Mouse (Mus musculus): ENCODE data around the gene Tll1.

- TF ChIP-seq CTCF (IDR thresholded peaks at IDR 0.05; ENCODE audit: borderline replicate concordance, extremely low read depth, insufficient read depth, insufficient read length): no peak
- no peak for TF ChIP-seq POLR2A (IDR thresholded peaks at IDR 0.05; ENCODE audit: borderline replicate concordance, extremely low read depth, insufficient read depth, insufficient read length, poor library complexity, severe bottlenecking)
These were observed 183.0 kb downstream of the Tll1 start for GRCm38 (mm10) chr8:64023027-64023426.

Data from brain, embryonic 14.5 days (tissue).